Mouse (Mus musculus) midbrain, embryonic 10.5 days (tissue): Measurements from ENCODE around the gene Osbpl11. TPM values are rescaled to one million over a fixed set of nuclear protein-coding genes. Genes with fewer than 3 reads are reported as not detected.
"Not testable (repeated sequence)": the region's sequence is repeated elsewhere in the genome, so short reads cannot be mapped to it uniquely, and the experiment has no call there.

Experiments
- DNase-seq: peaks from one replicate; pipeline ENCODE4 v3.0.0-alpha.2; 2017; ENCODE audit warnings: low spot score
- H3K27ac ChIP-seq: fragments of 300-500 bp; sonication (generic); replicated peaks from 2 replicates; pipeline ENCODE4 v1.5.1; 2016; ENCODE audit warnings: mild to moderate bottlenecking
- H3K27me3 ChIP-seq: fragments of 300-500 bp; sonication (generic); 2 replicates; pipeline ENCODE4 v1.6.1; 2016; ENCODE audit warnings: low read depth, mild to moderate bottlenecking; ENCODE audit not compliant: poor library complexity, severe bottlenecking
- H3K36me3 ChIP-seq: fragments of 300-500 bp; sonication (generic); 2 replicates; pipeline ENCODE4 v1.6.1; 2016; ENCODE audit warnings: mild to moderate bottlenecking, moderate library complexity
- H3K4me1 ChIP-seq: fragments of 300-500 bp; sonication (generic); 2 replicates; pipeline ENCODE4 v1.6.1; 2016
- H3K4me3 ChIP-seq: fragments of 300-500 bp; sonication (generic); 2 replicates; pipeline ENCODE4 v1.5.1; 2016; ENCODE audit warnings: mild to moderate bottlenecking, moderate library complexity
- H3K9me3 ChIP-seq: fragments of 300-500 bp; sonication (generic); replicated peaks from 2 replicates; pipeline ENCODE4 v1.6.1; 2016; ENCODE audit warnings: mild to moderate bottlenecking
- WGBS: fragments of 180-500 bp; shearing (Covaris S2); methylation state at CpG from one replicate; pipeline ENCODE4 v1.1.7; 2016; 5-methylcytosine and 5-hydroxymethylcytosine counted together
- polyA plus RNA-seq: library from polyadenylated mRNA; unstranded; fragments of >200 nt; fragmentation: Nextera tagmentation; extraction: Ambion mirVana; gene quantifications from 2 replicates; pipeline ENCODE4 v1.2.1, GENCODE M21; 2016

Osbpl11 gene
- 22.3 and 23.3 TPM in 2 replicates for polyA plus RNA-seq

GRCm38 (mm10) chr16:33184901-33185260 lies at the start of gene Osbpl11:
Osbpl11 (plus strand) TSS chr16:33185071.
- DNase-seq = peak; percentile 96
- under 1% methylated on average over 27 of the region's 27 CpGs for WGBS

GRCm38 (mm10) chr16:33135167-33135566 lies 49.7 kb upstream of the Osbpl11 start:
- Histone ChIP-seq H3K27ac (no peak overlapping the region), H3K4me1 (peaks cover 7% of the 10 kb centered on the region; the same call in 1 of the 2 replicates), H3K9me3 (no peaks in the 10 kb centered on the region), H3K27me3 (no peaks in the 10 kb centered on the region), H3K4me3 (no peak overlapping the region), H3K36me3 (no peaks in the 10 kb centered on the region)
- 70% methylated on average over 4 of the region's 4 CpGs for WGBS
- DNase-seq = no peak

More at GRCm38 (mm10) chr16:33184901-33185260, at the start of gene Osbpl11:
- Histone ChIP-seq H3K4me3 (peak within 1 kb of the TSS; percentile 95), H3K36me3 (no peaks in the 10 kb centered on the region), H3K4me1 (peaks cover 32% of the 10 kb centered on the region), H3K9me3 (no peaks in the 10 kb centered on the region), H3K27me3 (no peaks in the 10 kb centered on the region), H3K27ac (peak within 1 kb of the TSS; percentile 96)

- H3K9me3 ChIP-seq, DNase-seq, H3K4me3 ChIP-seq, H3K27ac ChIP-seq, H3K4me1 ChIP-seq, H3K36me3 ChIP-seq, H3K27me3 ChIP-seq: not testable (repeated sequence)
- 86% methylated on average over 7 of the region's 7 CpGs for WGBS
Observed at GRCm38 (mm10) chr16:33139061-33139460, 45.8 kb upstream of the Osbpl11 start.

- no peaks in the 10 kb centered on the region for H3K4me1 ChIP-seq
- 18% methylated on average over 3 of the region's 3 CpGs for WGBS
- no peaks in the 10 kb centered on the region for H3K27me3 ChIP-seq
- DNase-seq = no peak
- no peak overlapping the region for H3K27ac ChIP-seq
- H3K4me3 ChIP-seq = no peak overlapping the region
- H3K9me3 ChIP-seq = peaks cover 8% of the 10 kb centered on the region; the same call in 1 of the 2 replicates
- no peaks in the 10 kb centered on the region for H3K36me3 ChIP-seq
Observed at GRCm38 (mm10) chr16:33141758-33142280, 43.1 kb upstream of the Osbpl11 start.

GRCm38 (mm10) chr16:33143452-33143851 lies 41.4 kb upstream of the Osbpl11 start:
- WGBS = 67% methylated on average over 2 of the region's 2 CpGs
- Histone ChIP-seq H3K4me3 (no peak overlapping the region), H3K27ac (no peak overlapping the region), H3K4me1 (no peaks in the 10 kb centered on the region), H3K27me3 (no peaks in the 10 kb centered on the region), H3K9me3 (peaks cover 8% of the 10 kb centered on the region; the same call in 1 of the 2 replicates), H3K36me3 (no peaks in the 10 kb centered on the region)
- DNase-seq = no peak

- DNase-seq = no peak
- H3K4me3 ChIP-seq = no peak overlapping the region
- no peaks in the 10 kb centered on the region for H3K27me3 ChIP-seq
- peaks cover 8% of the 10 kb centered on the region; the same call in 1 of the 2 replicates for H3K9me3 ChIP-seq
- WGBS = 95% methylated on average over 3 of the region's 3 CpGs
- no peaks in the 10 kb centered on the region for H3K4me1 ChIP-seq
- H3K36me3 ChIP-seq = no peaks in the 10 kb centered on the region
- H3K27ac ChIP-seq = no peak overlapping the region
Observed at GRCm38 (mm10) chr16:33146185-33146584, 38.7 kb upstream of the Osbpl11 start.

GRCm38 (mm10) chr16:33148135-33148534 lies 36.7 kb upstream of the Osbpl11 start:
- no peaks in the 10 kb centered on the region for H3K27me3 ChIP-seq
- no peaks in the 10 kb centered on the region for H3K4me1 ChIP-seq
- no peaks in the 10 kb centered on the region for H3K36me3 ChIP-seq
- no peak overlapping the region for H3K4me3 ChIP-seq
- no peak for DNase-seq
- no peak overlapping the region for H3K27ac ChIP-seq
- 87% methylated on average over 4 of the region's 4 CpGs for WGBS
- H3K9me3 ChIP-seq = peaks cover 8% of the 10 kb centered on the region; the same call in 1 of the 2 replicates

GRCm38 (mm10) chr16:33150875-33151274 lies 34.0 kb upstream of the Osbpl11 start:
- not testable (repeated sequence) for H3K27me3 ChIP-seq, H3K9me3 ChIP-seq, H3K36me3 ChIP-seq, DNase-seq, H3K4me3 ChIP-seq, H3K4me1 ChIP-seq, H3K27ac ChIP-seq
- 86% methylated on average over 9 of the region's 9 CpGs for WGBS

GRCm38 (mm10) chr16:33151558-33151957 lies 33.3 kb upstream of the Osbpl11 start:
- Histone ChIP-seq H3K4me3 (no peak overlapping the region), H3K27me3 (no peaks in the 10 kb centered on the region), H3K4me1 (no peaks in the 10 kb centered on the region), H3K36me3 (no peaks in the 10 kb centered on the region), H3K27ac (no peak overlapping the region), H3K9me3 (no peaks in the 10 kb centered on the region)
- no peak for DNase-seq
- 82% methylated on average over 8 of the region's 8 CpGs for WGBS

- H3K36me3 ChIP-seq = no peaks in the 10 kb centered on the region
- H3K4me1 ChIP-seq = no peaks in the 10 kb centered on the region
- no peak overlapping the region for H3K27ac ChIP-seq
- H3K9me3 ChIP-seq = no peaks in the 10 kb centered on the region
- no peaks in the 10 kb centered on the region for H3K27me3 ChIP-seq
- WGBS = 54% methylated on average over 4 of the region's 4 CpGs
- no peak overlapping the region for H3K4me3 ChIP-seq
- no peak for DNase-seq
Observed at GRCm38 (mm10) chr16:33154992-33155391, 29.9 kb upstream of the Osbpl11 start.

GRCm38 (mm10) chr16:33158006-33158405 lies 26.9 kb upstream of the Osbpl11 start:
- Histone ChIP-seq H3K4me1 (no peaks in the 10 kb centered on the region), H3K4me3 (no peak overlapping the region), H3K9me3 (no peaks in the 10 kb centered on the region), H3K27me3 (no peaks in the 10 kb centered on the region), H3K36me3 (no peaks in the 10 kb centered on the region), H3K27ac (no peak overlapping the region)
- WGBS = 88% methylated on average over 11 of the region's 11 CpGs
- DNase-seq = no peak

GRCm38 (mm10) chr16:33158590-33159071 lies 26.2 kb upstream of the Osbpl11 start:
- no peak overlapping the region for H3K4me3 ChIP-seq
- no peak overlapping the region for H3K27ac ChIP-seq
- no peak for DNase-seq
- H3K27me3 ChIP-seq = no peaks in the 10 kb centered on the region
- H3K4me1 ChIP-seq = no peaks in the 10 kb centered on the region
- H3K36me3 ChIP-seq = no peaks in the 10 kb centered on the region
- WGBS = 92% methylated on average over 14 of the region's 14 CpGs
- H3K9me3 ChIP-seq = no peaks in the 10 kb centered on the region

GRCm38 (mm10) chr16:33159363-33159762 lies 25.5 kb upstream of the Osbpl11 start:
- no peak for DNase-seq
- Histone ChIP-seq H3K36me3 (no peaks in the 10 kb centered on the region), H3K27me3 (no peaks in the 10 kb centered on the region), H3K4me3 (no peak overlapping the region), H3K9me3 (no peaks in the 10 kb centered on the region), H3K4me1 (no peaks in the 10 kb centered on the region), H3K27ac (no peak overlapping the region)
- 96% methylated on average over 2 of the region's 2 CpGs for WGBS
